Mouse (Mus musculus): ENCODE data around the gene Tln1.

The Tln1 gene

DNA sequence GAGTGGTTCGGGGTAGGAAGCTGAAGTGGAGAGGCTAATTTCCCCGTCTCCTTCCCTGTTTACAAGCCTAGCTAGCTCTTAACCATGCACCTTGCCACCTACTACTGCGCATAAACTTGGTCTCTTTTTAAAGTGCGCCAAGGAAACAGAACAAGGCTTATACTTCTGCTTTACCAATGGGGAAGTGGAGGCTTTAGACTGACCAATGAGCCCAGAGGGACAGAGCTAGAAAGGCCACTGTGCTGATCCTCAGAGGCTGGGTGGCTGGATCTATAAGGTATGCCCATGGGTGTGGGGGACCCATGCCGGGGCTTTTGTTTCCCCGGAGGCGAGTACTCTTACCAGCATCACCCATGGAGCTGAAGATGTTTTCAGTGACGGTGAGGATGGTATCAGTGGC, 15.3 kb downstream of the Tln1 start:
- no peak for DNase-seq (ENCODE audit: low read depth, low spot score)

DNA sequence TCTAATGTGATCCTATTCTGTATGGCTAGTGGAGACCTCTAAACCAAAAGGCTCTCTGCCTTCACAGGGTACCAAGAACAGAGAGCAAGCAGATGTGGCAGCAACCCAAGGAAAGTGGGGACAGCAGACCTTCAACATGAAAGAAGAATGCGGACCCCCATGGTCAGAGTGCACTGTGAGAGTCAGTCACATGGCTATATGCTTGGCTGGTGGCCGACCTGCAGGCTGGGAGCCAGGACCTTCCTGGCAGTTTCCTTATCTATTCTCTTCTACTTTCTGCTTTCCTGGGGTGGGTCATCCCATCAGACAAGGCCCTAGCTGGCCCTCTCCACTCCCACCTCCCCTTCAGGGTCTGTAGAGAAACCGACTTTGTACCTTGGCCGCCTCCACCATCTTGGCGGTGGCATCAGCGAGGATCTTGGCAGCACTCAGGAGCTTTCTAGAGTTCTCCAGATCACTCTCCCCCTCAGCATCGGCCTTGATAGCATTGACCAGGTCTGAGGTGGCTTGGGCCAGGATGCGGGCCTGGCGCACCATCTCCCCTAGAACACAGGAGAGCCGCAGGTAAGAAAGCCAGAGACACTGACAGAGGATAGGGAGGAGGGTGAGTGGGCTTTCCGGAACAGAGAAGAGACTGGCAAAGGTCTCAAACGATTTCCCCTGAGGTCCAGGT, 16.0 kb downstream of the Tln1 start:
- no peak for DNase-seq (ENCODE audit: low read depth, low spot score)

DNA sequence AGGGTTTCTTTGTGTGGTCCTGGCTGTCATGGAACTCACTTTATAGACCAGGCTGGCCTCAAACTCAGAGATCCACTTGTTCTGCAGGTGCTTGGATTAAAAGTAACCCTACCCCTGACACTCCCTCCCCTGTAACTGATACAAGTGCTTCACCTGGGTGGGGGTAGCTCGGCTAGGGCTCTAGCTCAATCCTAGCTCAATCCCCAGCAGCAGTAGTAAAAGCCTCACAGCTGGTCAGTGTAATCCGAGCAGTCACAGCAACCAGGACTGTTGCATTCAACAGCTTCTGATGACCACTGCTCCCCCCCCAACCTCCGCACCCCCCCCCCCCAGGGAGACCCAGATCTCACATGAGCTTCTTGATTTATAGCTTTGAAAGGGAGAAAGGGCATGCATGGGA, 20.4 kb downstream of the Tln1 start:
- DNase-seq (ENCODE audit: low read depth, low spot score) = no peak

DNA sequence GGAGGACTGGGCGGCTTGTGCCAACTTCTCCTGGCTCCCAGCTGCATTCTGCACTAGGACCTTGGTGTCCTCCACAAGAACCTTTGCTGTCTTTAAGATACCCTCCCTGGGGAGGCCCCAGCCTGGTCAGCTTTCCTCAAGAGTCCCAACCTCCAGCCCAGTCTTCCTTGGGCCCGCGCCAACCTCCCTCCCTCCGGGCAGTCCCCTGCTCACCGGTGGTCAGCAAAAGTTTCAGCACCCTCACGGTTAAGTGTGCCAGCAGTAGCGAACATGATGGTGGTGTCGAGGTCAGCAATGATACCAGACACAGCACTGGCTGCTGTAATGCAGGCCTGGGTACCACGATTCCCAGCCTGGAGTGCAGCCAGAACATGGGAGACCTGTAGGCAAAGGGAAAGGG, 26.5 kb downstream of the Tln1 start:
- no peak for DNase-seq (ENCODE audit: low read depth, low spot score)

DNA sequence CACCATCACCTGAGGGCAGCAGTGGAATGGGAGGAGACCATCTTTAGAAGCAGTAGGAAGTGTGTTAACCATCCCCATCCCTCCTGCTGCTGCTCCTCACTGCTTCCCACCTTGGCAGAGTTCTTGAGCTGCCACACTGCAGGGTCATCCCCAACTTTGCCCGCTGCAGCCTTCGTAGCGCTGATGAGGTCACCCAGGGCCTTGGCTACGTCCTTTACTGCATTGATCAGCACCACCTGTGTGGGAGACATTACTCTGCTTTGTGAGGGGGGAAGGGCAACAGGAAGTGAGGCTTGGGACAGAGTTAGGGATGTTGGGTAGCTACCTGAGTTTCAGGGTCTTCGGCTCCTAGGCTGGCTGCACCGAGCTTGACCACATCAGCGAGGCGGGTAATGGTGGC, 26.9 kb downstream of the Tln1 start:
- no peak for DNase-seq (ENCODE audit: low read depth, low spot score)

DNA sequence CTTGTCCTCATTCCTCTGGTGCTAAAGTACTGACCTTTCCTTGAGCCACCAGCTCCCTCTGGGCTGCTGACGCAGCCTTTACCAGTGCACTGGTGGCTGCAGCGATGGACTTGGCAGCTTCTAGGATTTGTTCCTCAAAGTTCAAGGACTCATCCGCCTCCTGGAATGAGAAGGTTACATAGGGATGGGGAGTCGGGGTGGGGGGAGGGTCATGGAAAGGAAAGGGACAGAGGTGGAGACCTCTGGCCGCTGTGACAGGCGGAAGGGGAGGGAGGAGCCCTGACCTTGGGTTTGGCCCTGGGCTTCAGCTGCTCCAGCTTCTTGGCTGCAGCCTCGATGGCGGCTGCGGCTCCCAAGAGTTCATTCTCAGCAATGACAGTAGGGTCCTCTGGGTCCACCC, 29.2 kb downstream of the Tln1 start:
- no peak for DNase-seq (ENCODE audit: low read depth, low spot score)

DNA sequence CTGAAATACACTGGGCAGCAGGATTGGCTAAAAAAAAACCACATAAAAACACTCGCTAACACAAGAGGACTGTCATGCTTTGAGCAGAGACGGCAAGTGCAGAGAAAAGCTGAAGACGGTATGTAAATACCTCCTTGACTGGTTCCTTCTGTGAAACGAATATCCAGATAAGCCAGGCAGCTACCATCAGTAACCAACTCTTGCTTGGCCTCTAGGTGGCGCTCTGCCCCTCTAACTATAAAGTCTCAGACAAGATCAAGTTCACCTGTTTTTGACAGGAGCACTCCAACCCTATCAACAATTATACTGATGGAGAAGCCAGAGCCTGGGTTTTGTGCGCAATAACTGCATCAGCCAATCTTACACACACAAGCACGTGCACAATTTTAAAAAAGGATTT, 31.9 kb downstream of the Tln1 start:
- peak; percentile 81 for DNase-seq (ENCODE audit: low read depth, low spot score)

DNA sequence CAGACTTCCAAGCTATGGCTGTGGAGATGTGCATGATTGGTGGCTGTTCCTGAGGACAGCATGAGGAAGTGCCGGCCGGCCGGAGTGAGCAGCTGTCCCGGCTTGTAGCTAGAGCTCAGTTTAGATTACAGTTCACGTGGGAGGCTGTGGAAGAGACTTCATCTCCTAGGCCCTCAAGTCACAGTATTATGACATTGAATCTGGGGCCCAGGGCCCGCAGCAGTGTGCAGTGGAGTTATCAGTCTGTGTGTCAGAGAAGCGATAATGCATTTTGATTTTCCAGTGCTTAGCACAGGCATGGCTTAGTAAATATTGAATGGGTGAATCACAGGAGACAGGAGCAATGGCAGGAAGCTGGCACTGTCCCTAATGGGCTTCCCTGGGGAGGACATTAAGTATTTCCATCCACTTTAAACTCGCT, 32.4 kb downstream of the Tln1 start:
- no peak for DNase-seq (ENCODE audit: low read depth, low spot score)

DNA sequence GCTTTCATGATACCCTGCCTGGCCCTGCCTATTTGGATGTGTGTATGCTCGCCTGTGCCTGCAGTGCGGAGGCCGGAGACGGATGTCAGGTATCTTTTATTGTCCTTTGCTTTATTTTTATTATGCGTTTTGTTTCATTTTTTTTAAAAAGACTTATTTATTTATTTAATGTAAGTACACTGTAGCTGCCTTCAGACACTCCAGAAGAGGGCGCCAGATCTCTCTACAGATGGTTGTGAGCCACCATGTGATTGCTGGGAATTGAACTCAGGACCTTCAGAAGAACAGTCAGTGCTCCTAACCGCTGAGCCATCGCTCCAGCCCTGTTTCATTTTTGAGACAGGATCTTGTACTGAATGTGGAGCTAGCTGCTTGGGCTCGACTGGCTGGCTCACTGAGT, 34.0 kb downstream of the Tln1 start:
- peak; percentile 49 for DNase-seq (ENCODE audit: low read depth, low spot score)

DNA sequence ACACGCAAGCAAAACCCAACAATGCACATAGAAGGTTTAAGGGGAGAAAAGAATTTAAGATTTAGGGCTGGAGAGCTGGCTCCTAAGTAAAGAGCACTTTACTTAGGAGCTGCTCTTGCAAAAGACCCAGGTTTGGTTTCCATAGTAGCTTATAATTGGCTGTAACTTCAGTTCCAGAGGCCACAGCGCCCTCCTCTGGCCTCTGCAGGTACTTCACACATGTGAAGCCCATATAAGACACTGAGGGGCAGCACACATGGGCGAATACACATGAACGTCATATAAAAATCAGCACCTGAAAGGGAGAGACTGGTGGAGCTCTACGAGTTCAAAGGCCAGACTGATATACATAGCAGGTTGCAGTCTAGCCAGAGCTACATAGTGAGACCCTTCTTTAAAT, 34.6 kb downstream of the Tln1 start:
- DNase-seq (ENCODE audit: low read depth, low spot score) = peak; percentile 48

DNA sequence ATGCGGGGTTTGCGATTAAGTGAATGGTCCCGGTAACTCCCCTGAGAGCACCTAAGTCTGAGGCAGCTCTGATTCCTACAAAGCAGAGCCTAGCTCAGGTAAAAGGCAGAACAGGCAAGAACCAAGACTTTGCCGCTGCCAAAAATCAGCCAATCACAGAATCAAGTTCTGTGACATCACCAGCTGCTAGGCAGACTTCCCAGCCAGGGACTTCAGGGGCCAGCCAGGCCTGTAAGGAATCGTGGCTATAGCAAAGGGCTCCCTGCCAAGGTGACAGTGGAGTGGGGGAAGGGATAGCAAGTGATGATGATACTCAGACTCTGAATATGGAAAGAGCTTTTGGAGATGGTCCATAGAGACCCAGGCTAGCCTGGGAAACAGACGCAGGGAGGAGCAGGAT, 42.5 kb downstream of the Tln1 start:
- peak; percentile 81 for DNase-seq (ENCODE audit: low read depth, low spot score)

DNA sequence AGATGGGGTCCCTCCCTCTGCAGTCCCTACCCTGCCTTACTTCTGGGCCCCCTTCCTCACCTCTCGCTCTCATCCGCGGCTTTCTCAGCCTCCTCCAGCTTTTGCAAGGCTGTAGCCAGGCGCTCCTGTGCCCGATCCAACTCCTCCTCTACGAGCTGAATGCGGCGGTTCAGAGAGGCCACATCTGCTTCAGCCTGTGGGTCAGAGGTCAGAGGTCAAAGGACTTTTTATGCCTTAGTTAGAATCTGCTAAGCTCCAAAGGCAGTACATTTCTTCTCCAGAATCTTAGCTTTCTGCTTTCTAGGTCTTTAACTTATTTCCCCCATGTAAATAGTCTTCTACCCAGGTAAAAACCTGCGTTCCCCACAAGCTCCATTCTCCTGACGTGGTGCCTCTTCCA, 42.9 kb downstream of the Tln1 start:
- DNase-seq (ENCODE audit: low read depth, low spot score) = no peak

DNA sequence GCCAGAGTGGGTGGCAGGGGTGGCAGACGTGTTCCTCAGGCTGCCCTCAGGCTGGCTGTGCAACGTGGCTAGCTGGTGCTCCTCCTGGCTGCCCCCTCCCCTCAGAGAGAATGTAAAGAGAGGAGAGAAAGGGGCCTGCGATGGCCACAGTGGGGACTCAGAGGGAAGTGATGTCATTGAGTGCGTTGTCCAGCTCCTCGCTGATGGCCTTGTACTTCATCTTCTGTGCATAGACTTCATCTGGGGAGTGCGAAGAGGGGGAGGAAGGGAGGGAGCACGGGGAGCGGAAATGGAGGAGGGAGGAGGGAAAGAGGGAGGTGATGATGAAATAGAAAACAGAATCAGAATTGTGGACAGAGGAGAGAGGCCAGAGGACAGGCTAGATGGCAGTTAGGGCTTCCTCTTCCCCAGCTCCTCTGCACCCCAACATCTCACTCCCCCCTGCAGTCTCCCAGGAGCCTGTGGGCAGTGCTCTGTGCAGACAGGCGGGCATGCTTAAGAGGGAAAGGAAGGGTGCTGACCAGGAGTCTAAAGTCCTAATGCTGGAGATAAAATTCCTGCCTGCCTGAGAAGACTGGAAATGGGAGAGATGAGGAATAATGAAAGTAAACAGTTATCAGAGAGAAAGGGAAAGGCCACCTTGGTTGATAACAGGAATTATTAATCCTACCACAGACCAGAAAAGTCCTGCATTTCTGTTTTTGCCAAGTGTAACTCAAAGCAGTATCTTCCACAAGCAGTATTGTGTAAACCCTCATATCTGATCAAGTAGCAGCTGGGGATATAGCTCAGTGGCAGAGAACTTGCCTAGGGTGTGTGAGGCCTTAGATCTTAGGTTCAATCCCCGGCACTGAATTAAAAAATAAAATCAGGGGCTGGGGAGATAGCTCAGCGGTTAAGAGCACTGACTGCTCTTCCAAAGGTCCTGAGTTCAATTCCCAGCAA, 46.5 kb downstream of the Tln1 start:
- no peak for DNase-seq (ENCODE audit: low read depth, low spot score)

DNA sequence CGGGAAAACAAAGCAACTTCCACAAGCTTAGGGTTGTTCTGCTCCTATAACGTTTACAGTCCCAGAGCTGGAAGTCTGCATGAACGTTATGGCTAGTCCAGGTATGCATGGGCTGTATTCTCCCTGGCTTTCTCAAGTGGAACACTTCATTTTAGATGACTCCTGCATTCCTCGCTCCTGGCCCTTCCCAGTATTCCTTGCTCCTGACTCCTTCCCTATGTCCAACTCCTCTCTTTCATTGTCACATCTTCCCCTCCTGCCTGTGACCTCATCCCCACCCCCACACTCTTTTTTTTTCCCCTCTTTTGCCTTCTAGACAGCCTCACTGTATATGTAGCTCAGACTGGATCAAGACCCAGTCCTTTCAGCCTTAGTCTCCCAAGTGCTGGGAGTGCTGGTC, 48.7 kb downstream of the Tln1 start:
- DNase-seq (ENCODE audit: low read depth, low spot score) = no peak

DNA sequence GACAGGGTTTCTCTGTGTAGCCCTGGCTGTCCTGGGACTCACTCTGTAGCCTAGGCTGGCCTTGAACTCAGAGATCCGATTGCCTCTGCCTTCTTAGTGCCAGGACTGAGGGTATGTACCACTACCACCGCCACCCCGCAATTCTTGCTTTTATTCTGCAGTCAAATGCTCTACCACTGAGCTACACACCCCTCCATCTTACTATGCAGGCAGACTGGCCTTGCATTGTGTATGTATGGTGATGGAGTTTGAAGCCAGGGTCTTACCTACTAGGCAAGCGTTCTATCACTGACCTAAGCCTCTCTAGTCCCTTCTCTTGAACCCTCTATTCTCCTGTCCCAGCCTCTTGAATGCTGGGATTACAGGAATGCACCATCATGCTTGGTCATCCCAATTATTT, 49.2 kb downstream of the Tln1 start:
- no peak for DNase-seq (ENCODE audit: low read depth, low spot score)

DNA sequence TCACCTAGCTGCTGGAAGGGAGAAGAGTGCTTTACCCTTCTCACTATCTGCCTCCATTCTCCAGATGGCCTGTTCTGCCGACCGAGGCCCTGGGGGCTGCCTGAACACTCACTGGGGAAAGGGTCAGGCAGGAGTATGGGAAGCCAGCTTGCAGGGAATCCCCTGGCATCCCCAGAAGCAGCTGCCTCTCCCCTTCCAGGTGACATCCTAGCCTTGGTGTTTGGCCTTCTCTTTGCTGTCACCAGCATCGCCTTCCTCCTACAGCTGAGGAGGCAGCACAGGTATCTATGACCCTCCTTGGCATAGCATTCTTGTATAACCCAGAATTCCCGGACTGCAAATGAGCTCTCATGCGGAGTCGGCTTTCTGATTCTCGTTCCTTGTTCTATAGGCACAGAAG, 49.8 kb downstream of the Tln1 start:
- no peak for DNase-seq (ENCODE audit: low read depth, low spot score)

DNA sequence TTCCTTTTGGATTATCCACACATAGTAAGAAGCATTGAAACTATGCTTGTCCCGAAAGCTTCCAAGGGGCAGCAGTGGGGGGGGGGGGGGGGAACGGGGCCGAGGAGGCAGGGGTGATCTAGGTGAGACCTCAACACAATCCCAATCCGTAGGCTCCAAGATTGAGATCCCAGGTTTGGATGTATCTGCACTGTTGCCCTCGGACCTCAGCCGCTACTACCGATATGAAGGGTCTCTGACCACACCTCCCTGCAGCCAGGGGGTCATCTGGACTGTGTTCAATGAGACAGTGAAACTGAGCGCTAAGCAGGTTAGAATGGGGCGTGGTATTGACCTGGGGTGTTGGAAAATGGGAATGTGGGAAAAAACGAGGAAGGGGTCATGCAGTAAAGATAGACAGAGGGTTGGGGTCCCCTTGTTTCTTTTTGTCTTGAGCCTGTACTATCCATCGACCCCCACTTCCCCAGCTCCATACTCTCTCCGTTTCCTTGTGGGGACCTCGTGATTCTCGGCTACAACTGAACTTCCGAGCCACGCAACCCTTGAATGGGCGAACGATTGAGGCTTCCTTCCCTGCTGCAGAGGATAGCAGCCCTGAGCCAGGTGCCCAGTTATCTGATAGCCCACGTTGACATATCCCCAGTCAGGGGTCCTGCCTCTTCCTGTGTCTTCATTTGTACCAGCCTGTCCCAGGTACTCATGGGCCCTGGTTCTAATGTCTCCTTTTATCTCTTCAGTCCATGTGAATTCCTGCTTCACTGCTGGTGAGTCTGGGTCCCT, 50.6 kb downstream of the Tln1 start:
- DNase-seq (ENCODE audit: low read depth, low spot score) = no peak

DNA sequence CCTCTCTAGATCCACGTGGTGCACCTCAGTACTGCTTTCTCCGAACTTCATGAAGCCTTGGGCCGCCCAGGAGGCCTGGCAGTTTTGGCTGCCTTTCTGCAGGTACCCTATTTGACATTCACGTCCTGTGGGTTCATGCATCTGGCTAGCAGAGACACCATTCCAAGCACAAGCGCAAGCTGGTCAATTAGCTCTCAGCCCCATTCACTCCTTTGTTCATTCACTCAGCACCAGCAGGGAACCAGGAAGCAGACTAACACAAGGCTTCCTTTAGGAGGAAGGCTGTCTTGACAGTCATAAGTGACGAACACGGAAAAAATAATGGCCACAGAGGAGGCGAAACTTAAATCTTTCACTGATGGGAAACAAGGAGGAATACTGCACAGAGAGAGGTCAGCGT, 53.4 kb downstream of the Tln1 start:
- no peak for DNase-seq (ENCODE audit: low read depth, low spot score)

DNA sequence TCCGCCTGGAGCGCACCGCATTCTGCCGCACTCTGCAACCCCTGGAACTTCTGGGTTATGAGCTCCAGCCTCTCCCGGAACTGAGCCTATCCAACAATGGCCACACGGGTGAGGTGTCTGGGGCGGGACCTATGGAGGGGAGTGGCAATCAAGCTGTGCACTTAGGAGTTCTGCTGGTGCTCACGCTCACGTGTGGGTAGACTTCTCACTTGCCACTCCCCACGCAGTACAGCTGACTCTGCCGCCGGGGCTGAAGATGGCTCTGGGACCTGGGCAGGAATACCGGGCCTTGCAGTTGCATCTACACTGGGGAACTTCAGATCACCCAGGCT, 53.9 kb downstream of the Tln1 start:
- peak; percentile 86 for DNase-seq (ENCODE audit: low read depth, low spot score)

DNA sequence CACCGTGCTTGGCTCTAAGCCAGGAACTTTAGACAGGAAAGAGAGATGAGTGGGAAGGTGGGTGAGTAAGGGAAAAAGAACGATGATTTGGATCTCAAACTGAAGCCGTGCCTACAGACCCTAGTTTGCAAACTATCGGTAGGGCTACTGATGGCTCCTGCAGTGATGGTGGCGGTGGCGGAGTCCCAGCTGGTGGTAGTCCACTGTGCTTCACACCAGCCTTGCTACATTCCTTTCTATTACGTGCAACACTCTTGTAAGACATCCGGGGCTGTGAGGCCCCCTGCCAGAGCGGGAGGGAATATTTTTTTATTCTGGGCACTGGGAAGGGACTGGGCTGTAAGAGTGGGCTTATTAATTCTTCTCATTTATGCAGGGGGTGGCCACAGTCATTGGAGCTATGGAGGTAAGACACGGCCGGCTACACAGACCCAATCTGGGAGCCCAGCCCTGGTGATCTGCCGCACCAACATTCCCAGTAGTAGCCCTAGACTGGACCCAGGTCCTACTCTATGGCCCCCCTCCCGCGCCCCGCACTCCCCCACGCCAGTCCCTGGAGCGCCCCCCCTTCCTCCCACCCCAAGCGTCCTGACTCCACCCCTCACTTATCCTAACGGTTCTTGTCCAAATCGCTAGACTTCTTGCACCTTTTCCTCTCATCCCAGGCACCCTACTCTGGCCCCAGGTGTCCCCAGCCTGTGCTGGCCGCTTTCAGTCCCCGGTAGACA, 54.4 kb downstream of the Tln1 start:
- DNase-seq (ENCODE audit: low read depth, low spot score) = no peak

DNA sequence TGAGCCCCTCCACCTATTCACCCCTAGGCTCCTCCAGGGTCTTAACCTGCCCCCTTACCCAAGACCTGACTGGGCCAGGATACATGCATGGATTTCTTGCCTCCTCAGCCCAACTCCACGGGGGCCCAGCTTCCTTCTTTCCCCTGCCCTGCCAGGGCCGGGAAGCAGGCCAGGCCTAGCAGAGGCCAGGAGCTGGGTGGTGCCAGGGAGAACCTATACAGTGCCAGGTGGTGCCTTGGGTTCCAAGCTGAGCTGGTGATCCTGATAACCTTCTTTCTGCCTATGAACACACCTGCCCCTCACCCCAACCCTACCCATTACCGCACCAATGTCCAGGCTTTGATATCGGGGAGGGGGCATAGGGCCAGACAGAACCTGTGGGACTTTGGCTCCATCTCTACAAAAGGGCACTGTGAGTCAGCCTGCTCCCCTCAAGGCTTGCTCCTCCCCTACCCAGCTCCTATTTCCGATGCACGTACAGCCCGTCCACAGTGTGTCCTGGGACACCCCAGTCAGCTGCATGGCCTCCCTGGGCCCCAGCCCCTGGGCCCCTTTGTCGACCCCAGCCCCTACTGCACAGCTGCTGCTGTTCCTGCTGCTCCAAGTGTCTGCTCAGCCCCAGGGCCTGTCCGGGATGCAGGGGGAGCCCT, 55.8 kb downstream of the Tln1 start, which contains the start of gene Car9:
Gene Car9 (plus strand): TSS at position 431 of the 650 bp plus-strand sequence.
- DNase-seq (ENCODE audit: low read depth, low spot score) = no peak

Measured in CD4-positive helper T cell, adult 2 months (primary cell).